Mouse (Mus musculus) midbrain, embryonic 16.5 days (tissue): ENCODE data around the gene Zcchc13. TPM values are rescaled to one million over a fixed set of nuclear protein-coding genes. Genes with fewer than 3 reads are reported as not detected.
"Not testable (repeated sequence)": the region's sequence is repeated elsewhere in the genome, so short reads cannot be mapped to it uniquely, and the experiment has no call there.

Experiments
- ATAC-seq: fragments of 200-750 bp; cut with Nextera tagmentation; 2 replicates; pipeline ENCODE4 v1.8.0; 2017; ENCODE audit warnings: moderate TSS enrichment
- H3K27ac ChIP-seq: fragments of 300-500 bp; sonication (generic); 2 replicates; pipeline ENCODE4 v1.5.1; 2014; ENCODE audit warnings: mild to moderate bottlenecking, low read length, mixed read lengths
- H3K27me3 ChIP-seq: fragments of 300-500 bp; sonication (generic); 2 replicates; pipeline ENCODE4 v1.6.1; 2014; ENCODE audit warnings: low read depth, low read length, mixed read lengths; ENCODE audit not compliant: control insufficient read depth, insufficient read depth
- H3K36me3 ChIP-seq: fragments of 300-500 bp; sonication (generic); 2 replicates; pipeline ENCODE4 v1.6.1; 2014; ENCODE audit warnings: mild to moderate bottlenecking, low read length, moderate library complexity, mixed read lengths; ENCODE audit not compliant: control insufficient read depth, insufficient read depth
- H3K4me1 ChIP-seq: fragments of 300-500 bp; sonication (generic); 2 replicates; pipeline ENCODE4 v1.6.1; 2014; ENCODE audit warnings: mild to moderate bottlenecking, low read length, mixed read lengths; ENCODE audit not compliant: control insufficient read depth, insufficient read depth
- H3K4me2 ChIP-seq: fragments of 300-500 bp; sonication (generic); 2 replicates; pipeline ENCODE4 v1.6.1; 2014; ENCODE audit warnings: mild to moderate bottlenecking, low read length, mixed read lengths
- H3K4me3 ChIP-seq: fragments of 300-500 bp; sonication (generic); 2 replicates; pipeline ENCODE4 v1.5.1; 2014; ENCODE audit warnings: low read depth, mild to moderate bottlenecking, low read length, moderate library complexity, mixed read lengths
- H3K9ac ChIP-seq: fragments of 300-500 bp; sonication (generic); 2 replicates; pipeline ENCODE4 v1.6.1; 2014; ENCODE audit warnings: low read depth, low read length, mixed read lengths
- H3K9me3 ChIP-seq: fragments of 300-500 bp; sonication (generic); replicated peaks from 2 replicates; pipeline ENCODE4 v1.6.1; 2014; ENCODE audit warnings: mild to moderate bottlenecking, low read length, mixed read lengths; ENCODE audit not compliant: control insufficient read depth, poor library complexity, severe bottlenecking
- WGBS: fragments of 180-500 bp; shearing (Covaris S2); extraction: QIAGEN DNeasy Blood & Tissue Kit; methylation state at CpG from one replicate; pipeline ENCODE4 v1.1.7; 2014; 5-methylcytosine and 5-hydroxymethylcytosine counted together
- polyA plus RNA-seq: library from polyadenylated mRNA; unstranded; fragments of >200 nt; fragmentation: Nextera tagmentation; extraction: Ambion mirVana; gene quantifications from 2 replicates; pipeline ENCODE4 v1.2.1, GENCODE M21; 2015

Zcchc13 gene
- polyA plus RNA-seq, 1 experiment from 2014 or later = not detected

DNA sequence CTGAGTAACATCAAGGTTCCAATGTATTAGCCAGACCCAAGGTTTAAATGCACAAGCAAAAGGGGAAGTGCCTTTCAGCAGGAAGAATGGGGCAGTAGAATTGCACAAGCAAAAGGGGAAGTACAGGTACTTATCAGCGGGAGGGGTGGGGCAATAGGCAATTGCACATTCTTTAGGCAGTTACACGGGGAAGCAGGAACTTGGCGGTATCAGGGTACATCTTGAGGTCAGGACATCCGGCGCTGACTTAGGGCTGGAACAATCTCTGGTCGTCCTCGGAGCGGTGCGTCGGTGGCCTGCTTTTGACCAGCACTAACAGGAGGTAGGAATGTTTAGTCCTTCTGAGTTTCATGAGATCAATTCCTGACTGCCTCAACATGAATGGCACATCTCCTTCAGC is 34.1 kb downstream of the Zcchc13 start:
- H3K27me3 ChIP-seq, H3K4me1 ChIP-seq, H3K36me3 ChIP-seq, H3K4me2 ChIP-seq, H3K4me3 ChIP-seq, H3K9me3 ChIP-seq, H3K9ac ChIP-seq, H3K27ac ChIP-seq, ATAC-seq: not testable (repeated sequence)
- 95% methylated on average over 10 of the region's 10 CpGs for WGBS

DNA sequence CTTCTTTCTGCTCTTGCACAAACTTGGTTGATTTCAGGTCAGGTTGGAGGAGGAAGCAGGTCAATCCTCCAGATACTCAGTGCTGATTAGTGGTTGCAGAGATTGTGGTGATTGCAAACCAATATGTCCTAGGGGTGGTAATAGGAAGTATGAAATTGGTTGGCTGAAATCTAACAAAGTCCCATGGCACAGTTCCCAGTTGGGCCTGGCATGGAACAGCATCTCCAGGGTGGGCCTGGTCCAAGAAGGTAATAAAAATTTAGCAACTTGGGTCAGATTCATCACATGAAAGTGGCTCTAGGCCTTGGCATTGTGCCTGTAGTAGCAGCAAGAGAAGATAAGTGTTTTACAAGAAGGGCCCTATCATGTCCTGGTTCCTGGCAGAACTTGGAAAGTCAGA is 39.9 kb downstream of the Zcchc13 start:
- Histone ChIP-seq H3K9ac (no peak overlapping the region), H3K4me1 (no peaks in the 10 kb centered on the region)

DNA sequence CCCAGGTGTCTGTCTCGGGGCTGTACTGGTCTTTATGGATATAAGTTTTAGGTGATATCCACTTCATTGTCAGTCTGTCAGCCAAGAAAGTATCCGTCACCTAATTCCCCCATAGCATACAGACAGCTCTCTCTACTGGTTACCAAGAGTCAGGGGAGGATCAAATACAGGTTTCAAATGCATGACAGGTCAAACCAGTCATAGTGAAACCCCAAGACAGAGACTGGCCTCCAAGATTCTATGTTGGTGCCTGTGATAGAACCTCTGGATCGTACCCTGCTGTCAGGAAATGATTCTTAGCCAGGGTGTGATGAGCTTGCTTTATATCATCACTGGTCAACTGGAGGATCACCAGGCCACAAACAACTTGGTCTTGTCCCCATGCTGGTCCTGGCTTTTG is 43.4 kb downstream of the Zcchc13 start:
- H3K9ac ChIP-seq = no peak overlapping the region
- no peak overlapping the region for H3K4me2 ChIP-seq
- H3K27me3 ChIP-seq = peaks cover 3% of the 10 kb centered on the region; the same call in 1 of the 2 replicates
- H3K36me3 ChIP-seq = no peaks in the 10 kb centered on the region
- no peak overlapping the region for H3K27ac ChIP-seq
- no peak for ATAC-seq
- no peak overlapping the region for H3K4me3 ChIP-seq
- H3K4me1 ChIP-seq = no peaks in the 10 kb centered on the region
- WGBS = 83% methylated on average over 3 of the region's 3 CpGs
- H3K9me3 ChIP-seq = no peaks in the 10 kb centered on the region

More for the DNA sequence above, 39.9 kb downstream of the Zcchc13 start:
- H3K27me3 ChIP-seq = peaks cover 3% of the 10 kb centered on the region
- no peaks in the 10 kb centered on the region for H3K9me3 ChIP-seq
- H3K4me2 ChIP-seq = no peak overlapping the region
- H3K36me3 ChIP-seq = no peaks in the 10 kb centered on the region
- no peak for ATAC-seq
- no peak overlapping the region for H3K4me3 ChIP-seq
- no peak overlapping the region for H3K27ac ChIP-seq

DNA sequence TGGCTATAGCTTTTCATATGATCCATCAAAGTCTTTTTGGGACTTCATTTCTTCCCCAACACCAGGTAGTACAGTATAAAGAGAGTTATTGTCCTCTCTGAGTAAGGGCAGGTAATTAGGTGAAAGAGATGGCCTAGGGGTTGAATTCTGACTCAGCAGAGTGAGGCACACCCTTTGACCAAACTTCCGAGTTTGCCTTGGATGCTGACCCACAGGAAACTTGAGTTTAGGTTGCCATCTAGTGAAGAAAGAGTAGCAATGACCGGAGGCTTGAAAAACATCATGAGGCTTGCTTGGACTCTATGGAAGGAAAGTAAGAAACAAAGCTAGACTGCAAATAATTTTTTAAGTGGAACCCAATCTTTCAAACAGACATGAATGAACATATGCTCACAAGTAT is 44.3 kb downstream of the Zcchc13 start:
- H3K27me3 ChIP-seq = peaks cover 5% of the 10 kb centered on the region; the same call in 1 of the 2 replicates
- 30% methylated on average over 2 of the region's 2 CpGs for WGBS

More for the DNA sequence above, 44.3 kb downstream of the Zcchc13 start:
- Histone ChIP-seq H3K27ac (no peak overlapping the region), H3K36me3 (no peaks in the 10 kb centered on the region), H3K9ac (no peak overlapping the region), H3K9me3 (no peaks in the 10 kb centered on the region), H3K4me2 (no peak overlapping the region), H3K4me1 (no peaks in the 10 kb centered on the region), H3K4me3 (no peak overlapping the region)
- ATAC-seq = no peak

Other genes with a start within 250 kb of the Zcchc13 start
- gene Tsx, start 216.1 kb upstream of the Zcchc13 start, polyA plus RNA-seq = not detected in 2 replicates
- gene Gm26992, start 208.6 kb upstream of the Zcchc13 start, polyA plus RNA-seq = not detected in 2 replicates
- gene Slc16a2, start 191.4 kb downstream of the Zcchc13 start, polyA plus RNA-seq = 27.0 and 29.8 TPM in 2 replicates